Mouse (Mus musculus): ENCODE results near the gene Gm8882. TPM values are rescaled to one million over a fixed set of nuclear protein-coding genes. Genes with fewer than 3 reads are reported as not detected.
"Not testable (repeated sequence)": the region's sequence is repeated elsewhere in the genome, so short reads cannot be mapped to it uniquely, and the experiment has no call there.

Gene Gm8882
- not detected in 2 replicates for polyA plus RNA-seq (2014; fragmentation: Nextera tagmentation; extraction: Ambion mirVana)

- ATAC-seq (ENCODE audit: low FRiP score); H3K27ac ChIP-seq (ENCODE audit: low read depth, low read length); H3K4me3 ChIP-seq (ENCODE audit: low read depth, low read length); H3K27me3 ChIP-seq (ENCODE audit: control insufficient read depth, insufficient read depth, low read length); DNase-seq (ENCODE audit: low spot score); H3K4me1 ChIP-seq (replicated peaks; ENCODE audit: control insufficient read depth, insufficient read depth, low read length); H3K4me2 ChIP-seq (replicated peaks; ENCODE audit: low read depth, low read length); H3K36me3 ChIP-seq (ENCODE audit: control insufficient read depth, insufficient read depth, low read length); H3K9me3 ChIP-seq (ENCODE audit: control insufficient read depth, low read length); H3K9ac ChIP-seq (ENCODE audit: low read depth, low read length): not testable (repeated sequence)
- 73% methylated on average over 1 of the region's 1 CpGs for WGBS
Observed at GRCm38 (mm10) chr6:132364034-132364433, at the start of gene Gm8882. Gene Gm8882 (minus strand): TSS chr6:132364134.

DNA sequence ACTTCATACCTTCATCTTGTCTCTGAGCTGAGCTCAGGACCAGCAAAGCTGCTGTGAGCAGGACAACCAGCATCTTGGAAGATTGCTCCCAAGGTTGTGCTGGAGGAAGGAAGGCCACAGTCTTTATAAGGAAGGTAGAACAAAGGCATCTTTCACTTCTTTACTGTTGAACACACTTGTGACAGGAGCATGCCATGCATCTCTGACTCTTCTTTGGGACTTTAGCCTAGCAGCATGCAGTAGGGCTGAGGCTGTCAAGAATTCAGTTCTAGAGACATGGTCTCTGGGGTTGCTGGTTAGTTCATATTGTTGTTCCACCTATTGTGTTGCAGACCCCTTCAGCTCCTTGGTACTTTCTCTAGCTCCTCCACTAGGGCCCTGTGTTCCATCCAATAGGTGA, 49.3 kb downstream of the Gm8882 start, which contains the start of gene Prpmp5:
Gene Prpmp5, minus strand, starts transcription at position 101 of the 400 bp plus-strand sequence.
- not testable (repeated sequence) for H3K36me3 ChIP-seq (ENCODE audit: control insufficient read depth, insufficient read depth, low read length); H3K4me1 ChIP-seq (replicated peaks; ENCODE audit: control insufficient read depth, insufficient read depth, low read length); H3K9me3 ChIP-seq (ENCODE audit: control insufficient read depth, low read length); H3K4me2 ChIP-seq (replicated peaks; ENCODE audit: low read depth, low read length); H3K4me3 ChIP-seq (ENCODE audit: low read depth, low read length); ATAC-seq (ENCODE audit: low FRiP score); DNase-seq (ENCODE audit: low spot score); H3K9ac ChIP-seq (ENCODE audit: low read depth, low read length); H3K27me3 ChIP-seq (ENCODE audit: control insufficient read depth, insufficient read depth, low read length); H3K27ac ChIP-seq (ENCODE audit: low read depth, low read length)

Other genes with a start within 250 kb of the Gm8882 start
- gene Prb1, start 153.6 kb downstream of the Gm8882 start, polyA plus RNA-seq (2014; fragmentation: Nextera tagmentation; extraction: Ambion mirVana), result not detected in 2 replicates
- not detected in 2 replicates for gene Prpmp5, start 49.4 kb downstream of the Gm8882 start, polyA plus RNA-seq (2014; fragmentation: Nextera tagmentation; extraction: Ambion mirVana)
- not detected in 2 replicates for gene Prh1, start 205.7 kb upstream of the Gm8882 start, polyA plus RNA-seq (2014; fragmentation: Nextera tagmentation; extraction: Ambion mirVana)
- not detected in 2 replicates for gene Prp2, start 231.8 kb upstream of the Gm8882 start, polyA plus RNA-seq (2014; fragmentation: Nextera tagmentation; extraction: Ambion mirVana)

Measured in hindbrain, embryonic 11.5 days (tissue).